Mouse (Mus musculus): Measurements from ENCODE around the gene Ryr3. TPM values are rescaled to one million over a fixed set of nuclear protein-coding genes. Genes with fewer than 3 reads are reported as not detected.

The Ryr3 gene
- total RNA-seq, 2 experiments from 2014 or later, result 0.53 to 1.5 TPM

DNA sequence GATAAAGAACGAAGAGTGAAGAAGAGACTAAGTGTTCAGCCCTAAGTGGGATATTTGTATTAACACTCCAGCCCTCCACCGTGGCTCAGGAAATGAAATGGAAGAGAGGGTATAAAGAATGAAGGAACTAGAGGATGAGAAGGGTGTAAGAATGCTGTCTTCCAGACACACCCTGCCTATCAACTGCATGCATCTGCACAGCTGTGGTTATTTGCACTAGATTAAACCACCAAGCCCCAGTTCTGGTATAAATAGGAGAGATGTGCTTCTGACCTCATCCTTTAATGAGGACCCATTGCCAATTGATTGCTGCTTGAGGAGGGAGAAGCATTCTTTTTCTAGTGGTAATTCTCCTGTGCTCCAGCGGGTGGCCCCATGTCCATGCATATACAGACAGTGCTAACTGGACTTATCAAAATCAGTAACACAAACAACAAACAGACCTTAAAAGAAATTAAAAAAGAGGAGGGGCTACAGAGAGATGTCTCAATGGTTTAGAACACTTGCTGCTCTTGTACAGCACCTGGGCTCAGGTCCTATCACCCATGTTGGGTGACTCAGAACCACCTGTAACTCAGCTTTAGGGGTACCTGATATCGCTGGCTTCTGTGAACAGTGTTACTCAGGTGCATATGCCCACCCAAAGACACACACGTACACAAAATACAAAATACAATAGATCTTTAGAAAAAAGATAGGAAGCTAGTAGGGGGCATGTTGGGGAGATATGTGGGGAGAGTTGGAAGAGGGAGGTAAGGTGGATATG is 404.1 kb downstream of the Ryr3 start:
- intact Hi-C loops (cut with DNase I), result no loop called here
- no peak for DNase-seq

DNA sequence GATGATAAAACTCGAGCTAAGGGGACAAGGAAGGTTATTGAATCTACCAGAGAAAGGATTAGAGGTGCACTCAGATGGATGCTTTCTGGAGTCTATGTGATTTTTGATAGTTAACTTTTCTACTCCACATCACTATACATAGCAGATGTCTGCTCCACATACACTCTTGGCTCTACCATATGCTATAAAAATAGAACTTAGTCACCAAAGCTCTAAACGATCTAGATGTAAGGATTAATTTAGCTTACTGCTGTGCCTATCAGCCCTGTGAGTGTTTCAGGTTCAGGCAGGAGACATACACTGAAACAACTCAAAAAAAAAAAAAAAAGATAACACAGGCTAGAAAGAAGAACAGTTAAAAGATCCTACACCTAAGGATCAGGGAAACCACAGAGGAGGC is 410.9 kb downstream of the Ryr3 start:
- DNase-seq, result no peak
- intact Hi-C loops (cut with DNase I), result no loop called here

DNA sequence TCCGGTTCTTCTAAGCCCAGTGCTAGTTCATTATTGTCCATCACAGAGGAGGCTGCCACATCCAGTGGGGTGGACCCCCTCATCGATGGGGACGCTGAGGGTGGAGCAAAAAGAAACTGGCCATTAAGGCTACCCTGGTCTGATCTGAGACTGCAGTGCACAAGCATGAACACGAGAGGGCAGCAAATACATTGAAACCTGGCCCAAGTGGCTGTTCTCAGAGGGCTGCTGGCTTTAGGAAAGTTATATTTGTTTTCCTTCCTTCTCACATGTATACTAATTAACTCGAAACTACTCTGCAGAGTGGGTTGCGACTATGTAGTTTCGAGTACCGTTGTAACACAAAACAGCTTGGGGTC is 416.9 kb downstream of the Ryr3 start:
- DNase-seq, result peak; percentile 31 to 57
- intact Hi-C loops (cut with DNase I), result loop anchor here (1.0 to 5.0 kb wide), 3 partner anchors 434 to 632 kb away; no protein-coding TSS in a partner anchor

DNA sequence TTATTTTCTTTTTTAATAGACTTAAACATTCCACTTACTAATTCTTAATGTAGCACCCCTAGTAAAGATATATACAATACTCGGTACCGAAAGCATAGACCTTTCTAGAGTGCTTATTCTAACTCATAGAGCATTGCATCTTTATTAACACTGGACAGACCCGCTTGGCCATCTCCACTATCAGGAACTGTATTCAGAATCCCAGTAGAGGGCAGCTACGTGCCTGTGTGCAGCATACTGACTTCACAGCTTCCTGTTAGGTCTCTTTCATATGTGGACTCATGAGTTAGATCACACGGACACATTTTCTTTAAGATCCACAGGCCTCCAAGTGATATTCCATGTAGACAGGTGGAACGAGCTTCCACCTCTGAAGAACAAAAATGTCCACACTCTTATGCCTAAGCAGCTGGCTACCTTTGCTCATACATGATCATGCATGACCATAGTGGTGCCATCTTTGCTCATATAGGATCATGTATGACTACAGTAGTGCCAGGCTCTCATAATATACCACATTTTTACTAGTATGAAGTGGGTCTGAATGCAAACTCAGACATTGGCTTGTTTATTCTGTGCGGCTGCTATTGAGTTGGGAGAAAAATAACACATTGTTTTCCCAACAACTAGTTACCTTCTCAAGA is 417.4 kb downstream of the Ryr3 start:
- intact Hi-C loops (cut with DNase I), result no loop called here
- DNase-seq, result no peak

DNA sequence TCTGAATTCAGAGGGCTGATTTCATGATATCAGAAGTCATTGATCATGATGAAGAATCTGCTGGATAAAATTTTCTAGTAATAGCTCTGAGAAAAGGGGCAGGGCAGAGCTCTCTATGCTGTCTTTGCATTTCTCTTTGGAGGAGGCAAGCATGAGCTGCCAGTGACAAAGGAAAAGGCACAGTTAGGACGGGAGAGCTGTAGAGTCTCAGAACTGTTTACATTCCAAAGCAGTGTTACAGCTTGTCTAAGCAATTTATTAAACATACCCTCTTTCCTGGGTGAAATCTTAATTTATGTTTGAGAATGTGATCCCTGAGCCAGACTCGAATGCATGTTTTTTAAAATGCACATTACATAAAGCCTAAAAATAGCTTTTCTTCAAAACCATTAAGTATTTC is 435.3 kb downstream of the Ryr3 start:
- DNase-seq, result no peak
- intact Hi-C loops (cut with DNase I), result no loop called here

DNA sequence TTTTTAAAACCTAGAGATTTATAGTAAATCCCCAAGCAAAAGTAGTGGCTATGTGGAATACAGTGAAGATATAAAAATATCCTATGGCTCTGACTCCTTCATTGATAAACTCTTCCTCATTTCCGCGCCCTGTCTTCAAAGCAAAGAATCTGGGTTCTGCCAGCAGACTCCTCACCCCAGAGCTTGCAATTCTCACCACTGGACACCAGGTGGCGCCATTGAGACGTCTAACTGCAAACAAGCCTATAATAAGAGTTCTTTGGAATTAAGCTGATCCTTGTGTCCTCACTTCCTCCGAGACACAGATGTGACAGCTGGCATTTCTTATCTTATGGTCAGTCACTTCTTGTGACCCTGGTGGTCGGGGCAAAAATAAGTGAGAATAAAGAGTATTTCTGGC is 442.1 kb downstream of the Ryr3 start:
- intact Hi-C loops (cut with DNase I), result loop anchor here (2.0 kb wide), 1 partner anchor 528 kb away; no protein-coding TSS in a partner anchor
- DNase-seq, result peak; percentile 57 to 67

DNA sequence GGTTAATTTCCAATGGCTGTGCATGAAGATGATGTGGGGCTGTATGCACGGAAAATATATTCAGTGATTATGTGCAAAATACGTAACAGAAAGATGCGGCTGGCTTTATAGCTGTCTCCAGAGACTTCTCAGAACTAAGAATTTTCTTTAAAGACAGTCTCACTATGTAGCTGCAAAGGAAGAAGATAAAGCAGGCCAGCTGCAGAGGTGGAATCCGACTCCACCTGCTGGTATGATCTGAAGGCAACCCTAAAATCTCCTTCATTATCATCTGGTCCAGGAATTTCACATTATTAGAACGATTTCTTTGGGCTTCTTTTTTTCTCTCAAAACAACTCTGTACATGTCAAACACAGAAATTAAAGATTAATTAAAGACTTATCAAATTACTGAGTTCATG is 449.2 kb downstream of the Ryr3 start:
- intact Hi-C loops (cut with DNase I), result loop anchor here (1.0 to 10.0 kb wide), 3 partner anchors 133 to 393 kb away; partner anchors contain the start of gene Katnbl1
- DNase-seq, result no peak

DNA sequence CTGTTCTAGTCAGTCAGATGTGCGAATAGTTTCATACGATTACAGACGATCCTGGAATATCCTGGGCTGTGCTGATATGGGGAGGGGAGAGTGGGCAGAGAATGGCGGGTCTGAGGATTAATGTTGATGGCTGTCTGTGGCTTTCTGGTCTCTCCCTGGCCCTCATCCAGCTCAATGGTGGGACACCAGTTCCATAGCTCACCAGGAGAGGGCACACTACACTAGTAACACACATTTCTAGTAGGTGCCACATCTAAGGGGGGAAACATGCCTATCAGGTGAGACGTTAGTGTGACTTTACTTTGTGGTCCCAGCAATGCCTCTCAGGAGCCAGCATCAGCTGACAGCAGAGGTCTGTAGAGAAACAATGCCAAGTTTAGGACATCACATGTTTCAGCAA is 451.9 kb downstream of the Ryr3 start:
- intact Hi-C loops (cut with DNase I), result loop anchor here (10.0 kb wide), 2 partner anchors 130 to 390 kb away; partner anchors contain the start of gene Katnbl1
- peak in 1 of 2 experiments; percentile 25 for DNase-seq

DNA sequence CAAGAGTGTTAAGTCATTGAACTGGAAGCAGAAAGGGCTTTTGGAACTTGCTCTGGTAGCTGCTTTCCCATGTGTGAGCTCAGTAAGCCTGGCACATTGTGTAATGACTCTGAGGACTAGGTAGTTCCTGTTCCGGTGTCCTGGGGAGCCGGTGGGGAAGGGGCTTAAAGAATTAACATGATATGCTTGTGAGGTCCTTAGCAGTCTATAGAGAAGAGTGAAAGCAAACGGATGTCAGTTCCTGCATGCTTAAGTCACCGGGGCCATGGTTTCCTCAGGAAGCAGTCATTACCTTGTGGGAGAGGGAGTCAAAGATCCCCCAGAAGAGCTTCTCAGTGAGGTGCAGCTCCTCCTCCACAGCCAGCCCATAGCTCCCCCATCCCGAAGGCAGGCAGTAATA is 452.6 kb downstream of the Ryr3 start:
- intact Hi-C loops (cut with DNase I), result loop anchor here (10.0 kb wide), 2 partner anchors 129 to 389 kb away; partner anchors contain the start of gene Katnbl1
- DNase-seq, result no peak

DNA sequence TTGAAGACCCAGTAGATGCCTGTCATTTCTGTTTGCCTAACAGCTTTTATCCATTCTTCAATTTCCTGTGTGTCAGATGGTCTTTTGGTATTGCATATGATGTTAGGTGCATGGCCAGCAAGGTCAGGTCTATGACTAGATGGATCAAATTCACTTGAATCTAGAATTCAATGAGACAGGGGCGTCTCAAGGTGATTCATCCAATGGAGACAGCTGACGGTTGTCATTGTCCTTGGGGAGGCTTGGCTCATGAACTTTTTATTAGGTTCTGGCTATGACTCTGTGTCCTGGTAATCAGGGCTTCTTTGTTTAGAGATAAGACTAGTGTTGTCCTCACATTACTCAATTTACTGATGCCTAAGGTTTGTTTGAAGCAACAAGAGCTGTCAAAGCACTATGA is 454.9 kb downstream of the Ryr3 start:
- intact Hi-C loops (cut with DNase I), result loop anchor here (10.0 kb wide), 2 partner anchors 127 to 387 kb away; partner anchors contain the start of gene Katnbl1

DNA sequence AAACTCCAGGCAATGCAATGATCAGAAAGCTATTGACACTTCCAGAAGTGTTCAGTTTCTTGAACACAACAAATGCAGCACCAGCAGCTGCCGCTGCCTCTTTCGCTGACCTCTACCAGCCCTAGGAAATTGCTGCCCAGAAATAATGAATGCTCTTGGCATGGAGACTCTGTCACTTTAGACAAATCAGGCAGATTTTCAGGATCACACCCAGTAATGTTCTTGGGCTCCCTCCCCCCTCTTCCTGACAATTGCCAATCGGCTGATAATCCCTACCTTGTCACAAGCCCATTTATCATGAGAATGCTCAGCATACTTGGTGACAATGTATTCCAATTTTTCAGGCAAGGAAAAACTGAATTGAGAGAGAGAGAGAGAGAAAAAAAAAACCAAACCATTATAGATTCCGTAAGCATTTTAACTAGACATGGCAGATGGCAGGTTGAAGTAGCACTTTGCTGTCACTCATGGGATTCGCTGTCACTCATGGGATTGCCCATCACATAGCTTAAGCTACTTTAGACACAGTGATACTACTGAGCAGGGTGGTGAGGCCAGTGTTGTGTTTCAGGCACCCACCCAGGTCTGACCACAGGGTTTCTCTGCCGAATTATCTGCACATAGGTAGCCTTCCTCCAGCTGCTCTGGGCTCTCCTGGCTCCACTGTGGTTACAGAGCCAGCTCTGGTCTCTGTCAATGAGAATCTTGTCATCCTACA is 455.5 kb downstream of the Ryr3 start:
- intact Hi-C loops (cut with DNase I), result loop anchor here (2.0 to 10.0 kb wide), 3 partner anchors 127 to 387 kb away; partner anchors contain the start of gene Katnbl1
- DNase-seq, result no peak

More for the DNA sequence above, 454.9 kb downstream of the Ryr3 start:
- DNase-seq, result no peak

DNA sequence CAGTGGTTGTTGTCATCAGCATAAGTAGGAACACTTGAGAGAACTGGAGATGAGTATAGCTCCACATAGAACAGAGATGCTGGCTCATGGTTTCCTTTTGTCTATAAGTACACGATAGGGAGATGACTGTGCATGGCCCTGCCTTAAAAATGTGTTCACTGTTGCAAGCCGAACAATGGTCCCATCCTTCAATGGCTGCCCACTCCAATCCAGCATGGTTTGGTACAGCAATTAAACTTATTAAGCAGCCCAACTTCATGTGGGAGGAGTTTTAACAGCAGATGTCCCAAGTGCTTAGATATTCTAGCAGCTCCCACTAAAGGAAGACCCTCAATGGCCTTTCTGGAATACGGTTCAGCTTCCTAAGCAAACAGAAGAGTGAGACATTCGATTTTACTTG is 456.2 kb downstream of the Ryr3 start:
- DNase-seq, result no peak
- intact Hi-C loops (cut with DNase I), result loop anchor here (2.0 to 10.0 kb wide), 3 partner anchors 126 to 386 kb away; partner anchors contain the start of gene Katnbl1

DNA sequence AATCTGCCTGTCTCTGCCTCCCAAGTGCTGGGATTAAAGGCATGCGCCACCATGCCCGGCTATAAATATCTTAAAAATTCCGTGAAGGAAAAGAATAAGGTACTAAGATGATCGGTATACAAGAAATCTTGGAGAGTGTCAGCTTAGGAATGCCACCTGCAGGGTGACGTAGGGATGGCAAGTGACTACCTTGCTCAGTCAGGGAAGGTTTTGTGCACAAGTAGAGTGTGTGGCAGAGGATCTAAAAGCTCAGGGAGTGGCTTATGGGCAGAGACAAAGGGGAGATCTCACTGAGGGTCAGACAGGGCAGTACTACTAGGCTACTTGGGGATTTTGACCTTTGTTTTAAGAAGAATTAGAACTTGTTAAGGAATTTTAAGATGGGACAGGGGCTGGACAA is 457.2 kb downstream of the Ryr3 start:
- intact Hi-C loops (cut with DNase I), result loop anchor here (2.0 to 10.0 kb wide), 3 partner anchors 125 to 385 kb away; partner anchors contain the start of gene Katnbl1

DNA sequence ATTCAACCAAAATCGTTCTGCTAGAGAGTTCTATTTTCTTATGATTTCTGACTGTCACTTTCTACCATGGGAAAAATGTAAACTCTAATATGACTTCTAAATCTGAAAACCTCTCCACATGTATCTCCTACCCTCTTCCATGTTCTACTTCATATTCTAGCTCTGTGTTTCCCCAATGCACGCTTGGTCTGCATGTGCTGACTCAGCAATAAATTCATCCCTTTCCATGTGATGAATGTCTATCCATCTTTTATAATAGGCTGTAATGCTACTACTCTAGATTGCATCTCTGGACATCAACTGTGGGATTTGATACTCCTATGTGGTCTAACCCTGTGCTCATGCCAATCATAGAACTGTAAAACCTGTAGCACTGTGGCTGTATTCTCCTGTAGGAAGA is 458.2 kb downstream of the Ryr3 start:
- intact Hi-C loops (cut with DNase I), result no loop called here
- no peak for DNase-seq

More for the DNA sequence above, 457.2 kb downstream of the Ryr3 start:
- no peak for DNase-seq

DNA sequence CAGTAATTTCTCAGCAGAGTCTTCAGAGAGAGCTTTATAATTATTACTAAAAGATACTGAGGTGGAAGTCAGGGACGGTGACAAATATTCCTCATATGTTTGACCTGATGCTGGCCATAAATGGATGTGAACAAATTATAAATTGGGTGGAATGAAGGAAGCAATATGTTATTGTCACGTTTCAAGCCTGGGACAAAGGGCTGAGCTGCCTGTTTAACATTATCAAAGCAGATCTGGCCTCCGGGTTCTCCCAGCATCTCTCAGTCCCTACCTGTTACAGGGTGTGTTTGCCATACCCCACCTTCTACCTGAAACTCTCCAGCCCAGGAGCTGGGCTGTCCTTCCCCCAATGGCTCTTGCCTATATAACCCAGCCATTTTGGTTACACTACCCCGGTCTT is 463.6 kb downstream of the Ryr3 start:
- intact Hi-C loops (cut with DNase I), result no loop called here
- DNase-seq, result no peak

DNA sequence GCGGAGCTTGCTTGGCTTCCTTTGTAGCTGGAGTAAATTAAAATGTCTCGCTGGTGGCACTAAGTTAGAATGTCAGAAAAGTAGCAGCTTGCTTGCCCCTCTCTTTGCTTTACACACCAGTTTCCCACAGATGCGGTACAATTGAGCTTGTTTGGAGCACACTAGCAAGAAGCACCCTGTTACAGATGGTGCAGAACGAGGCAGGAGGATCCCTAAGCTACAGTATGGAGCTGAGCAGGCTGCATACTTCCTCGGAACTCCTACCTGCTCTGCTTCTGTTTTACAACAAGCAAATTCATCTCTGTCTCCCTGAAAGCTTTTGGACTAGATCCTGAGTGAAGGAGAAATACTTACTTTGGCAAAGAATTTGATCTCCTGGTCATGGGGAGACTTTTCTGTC is 465.5 kb downstream of the Ryr3 start:
- intact Hi-C loops (cut with DNase I), result no loop called here
- no peak for DNase-seq

DNA sequence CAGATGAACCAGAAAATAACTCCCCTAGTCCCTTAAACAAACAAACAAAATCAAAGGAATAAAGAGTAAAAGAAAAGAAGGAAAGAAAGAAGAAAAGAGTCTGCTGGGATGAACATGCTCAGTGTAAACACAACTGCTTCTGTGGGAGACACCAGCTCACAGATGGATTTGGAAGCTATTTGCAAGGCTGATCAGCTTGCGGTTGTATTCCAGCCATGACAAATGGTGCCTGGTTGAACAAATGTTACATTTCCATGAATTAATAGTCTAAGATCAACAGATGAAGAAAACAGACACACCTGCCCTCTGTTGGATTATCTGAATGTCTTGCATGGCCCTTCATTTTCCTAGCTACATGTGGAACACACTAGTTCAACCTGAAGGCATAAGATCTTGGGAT is 468.4 kb downstream of the Ryr3 start:
- no peak for DNase-seq
- intact Hi-C loops (cut with DNase I), result no loop called here

DNA sequence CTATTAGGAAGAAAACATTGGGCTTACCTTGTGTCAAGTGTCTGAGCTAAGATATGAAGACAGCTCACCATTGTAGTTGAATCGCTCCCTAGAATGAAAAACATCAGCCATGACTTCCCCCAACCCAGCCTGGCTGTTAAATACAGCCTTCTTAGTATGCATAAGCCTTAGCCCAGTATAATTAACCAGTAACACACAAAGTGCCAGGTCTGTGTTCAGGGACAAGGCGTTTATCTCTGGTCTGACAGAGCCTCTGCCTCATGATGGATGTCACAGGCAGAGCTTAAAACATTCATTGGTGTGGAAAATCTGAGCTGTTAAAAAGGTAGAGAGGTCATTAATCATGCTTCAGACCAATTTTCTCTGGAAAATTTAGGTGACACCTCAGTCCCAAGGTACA is 484.0 kb downstream of the Ryr3 start:
- DNase-seq, result no peak
- intact Hi-C loops (cut with DNase I), result no loop called here

DNA sequence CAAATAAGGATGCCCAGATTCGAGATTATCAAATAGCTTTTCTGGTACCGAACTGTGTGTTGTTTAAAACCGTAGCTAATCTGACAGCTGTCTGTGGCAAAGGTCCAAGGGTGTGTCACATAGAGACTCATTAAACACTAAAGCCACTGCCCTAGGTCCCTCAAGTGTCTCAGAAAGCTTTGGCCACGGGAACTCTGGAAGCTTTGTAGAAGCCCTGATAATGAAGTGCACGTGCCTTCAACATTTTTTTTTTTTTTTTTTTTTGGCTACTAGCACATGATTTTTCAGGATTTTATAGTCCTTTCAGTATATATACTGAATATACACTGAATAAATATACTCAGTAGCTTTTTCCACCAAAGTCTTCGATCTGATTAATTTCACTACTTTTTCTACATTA is 489.1 kb downstream of the Ryr3 start:
- DNase-seq, result no peak
- intact Hi-C loops (cut with DNase I), result no loop called here

DNA sequence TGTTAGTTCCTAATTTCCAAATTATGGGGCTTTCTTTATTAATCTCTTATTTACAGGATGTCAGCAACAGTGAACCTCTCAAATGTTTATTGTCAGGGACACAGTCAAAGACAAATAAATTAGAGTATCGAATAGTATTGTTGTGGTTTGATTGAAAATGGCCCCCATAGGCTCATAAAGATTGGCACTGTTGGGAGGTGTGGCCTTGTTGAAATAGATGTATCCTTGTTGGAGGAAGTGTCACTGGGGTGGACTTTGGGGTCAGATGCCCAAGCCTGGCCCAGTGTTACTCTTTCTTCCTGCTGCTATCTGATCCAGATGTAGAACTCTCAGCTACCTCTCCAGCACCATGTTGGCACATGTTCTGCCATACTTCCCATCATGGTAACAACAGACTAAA is 495.7 kb downstream of the Ryr3 start:
- intact Hi-C loops (cut with DNase I), result no loop called here
- DNase-seq, result no peak

DNA sequence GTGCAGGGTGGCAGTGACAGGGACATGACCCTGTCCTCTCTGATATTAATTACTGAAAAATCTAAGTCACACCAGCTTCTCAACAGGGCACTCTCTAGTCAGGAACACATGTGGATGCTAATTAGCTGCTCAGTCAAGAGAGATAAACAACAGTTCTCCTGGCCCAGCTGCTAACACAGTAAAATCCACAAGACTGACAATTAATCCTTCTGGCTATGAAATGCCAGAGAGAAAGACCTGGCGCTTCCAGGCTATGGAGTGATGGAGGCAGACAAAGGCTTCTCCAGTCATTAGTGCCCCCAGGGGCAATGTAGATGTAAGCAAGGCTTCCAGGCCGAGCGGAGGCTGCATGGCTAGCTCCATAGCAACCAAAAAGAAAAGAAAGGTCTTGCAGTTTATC is 496.2 kb downstream of the Ryr3 start:
- intact Hi-C loops (cut with DNase I), result no loop called here
- no peak for DNase-seq
